In genomic region chr4:36950021-36950751, GRCm38 (mm10) we compare ENCODE assay signal across 8 mouse cellular contexts. TPM values are rescaled to one million over a fixed set of nuclear protein-coding genes. Genes with fewer than 3 reads are reported as not detected.
DNase-seq lines count a peak whose midpoint lies in the region; ATAC-seq and TF ChIP-seq lines count a peak whose summit lies in the region.

No protein-coding gene starts in this region.

- H3K27ac ChIP-seq in thymus, adult 2 months (ENCODE audit: control insufficient read depth, insufficient read depth, low read length), result no peak overlapping the region
- no peak overlapping the region for H3K27ac ChIP-seq in liver, embryonic 14.5 days

- peak; percentile 86 for ATAC-seq in granulocyte monocyte progenitor cell, adult 5-6 weeks (replicated peaks; ENCODE audit: poor library complexity, severe bottlenecking)
- no peak for ATAC-seq in liver, embryonic 14.5 days (ENCODE audit: insufficient read depth)

- no peak for TF ChIP-seq POLR2A in thymus, adult 2 months (IDR thresholded peaks at IDR 0.05; ENCODE audit: control insufficient read depth, extremely low read depth, insufficient read depth, low read length, poor library complexity)

- no peak overlapping the region for H3K4me3 ChIP-seq in thymus, adult 2 months (ENCODE audit: control insufficient read depth, insufficient read depth, low read length)
- no peak overlapping the region for H3K4me3 ChIP-seq in liver, embryonic 14.5 days (ENCODE audit: insufficient read depth in 1 of 2, low read depth in 2 of 2, low read length in 2 of 2)

- no peak overlapping the region for H3K9ac ChIP-seq in liver, embryonic 14.5 days (replicated peaks)

- WGBS in thymus, adult 2 months, result 5% methylated on average over 43 of the region's 43 CpGs
- 2% methylated on average over 40 of the region's 43 CpGs for WGBS in liver, embryonic 14.5 days (ENCODE audit: insufficient replicate concordance)

- H3K4me2 ChIP-seq in liver, embryonic 14.5 days (ENCODE audit: low read depth), result peak overlapping the region; percentile 39

- no peaks in the 10 kb centered on the region for H3K27me3 ChIP-seq in thymus, adult 2 months (ENCODE audit: control insufficient read depth, insufficient read depth, low read length)
- peaks cover 40% of the 10 kb centered on the region for H3K27me3 ChIP-seq in liver, embryonic 14.5 days (ENCODE audit: control insufficient read depth, insufficient read depth, low read length)

- no peaks in the 10 kb centered on the region for H3K36me3 ChIP-seq in thymus, adult 2 months (ENCODE audit: control insufficient read depth, insufficient read depth, low read length)
- no peaks in the 10 kb centered on the region for H3K36me3 ChIP-seq in liver, embryonic 14.5 days (replicated peaks; ENCODE audit: control insufficient read depth, insufficient read depth, low read depth)

- H3K4me1 ChIP-seq in thymus, adult 2 months (replicated peaks; ENCODE audit: control insufficient read depth, insufficient read depth, low read length), result no peaks in the 10 kb centered on the region
- no peaks in the 10 kb centered on the region for H3K4me1 ChIP-seq in liver, embryonic 14.5 days (replicated peaks; ENCODE audit: control insufficient read depth in 2 of 2, insufficient read depth in 2 of 2, low read length in 1 of 2)

- no peak for TF ChIP-seq EP300 in liver, embryonic 14.5 days (IDR thresholded peaks at IDR 0.05; ENCODE audit: low read depth)

- no peaks in the 10 kb centered on the region for H3K9me3 ChIP-seq in liver, embryonic 14.5 days (ENCODE audit: control insufficient read depth, low read length)

- TF ChIP-seq CTCF in thymus, adult 2 months (IDR thresholded peaks at IDR 0.05; ENCODE audit: borderline replicate concordance, control insufficient read depth, extremely low read depth, insufficient read depth, low read length, poor library complexity), result no peak
- TF ChIP-seq CTCF in liver, embryonic 14.5 days (IDR thresholded peaks at IDR 0.05; ENCODE audit: low read depth), result peak; percentile 55

- DNase-seq in thymus, adult 2 months, result peak; percentile 5
- no peak for DNase-seq in thymus, adult 18-20 months
- peak; percentile 84 for DNase-seq in embryo, embryonic 10.5 days (ENCODE audit: low spot score)
- peak; percentile 75 to 77 for DNase-seq in kidney, postnatal 4 days
- no peak for DNase-seq in liver, embryonic 14.5 days (ENCODE audit: low read depth in 3 of 3, low spot score in 3 of 3)
- peak; percentile 37 for DNase-seq in retina, postnatal 7 days (ENCODE audit: low read depth, low spot score)
- DNase-seq in spleen, postnatal 36 days (ENCODE audit: low spot score in 2 of 2), result no peak

RNA-seq across cellular contexts. Expression of gene Lingo2, which starts 1.4 kb away (rescaled TPM):
- 0.11 and 0.50 TPM in 2 replicates for polyA plus RNA-seq in thymus, adult 2 months (2012; rRNA removed)
- not detected in 2 replicates for total RNA-seq in granulocyte monocyte progenitor cell, adult 5-6 weeks (2014; fragmentation: Nextera tagmentation)
- total RNA-seq in granulocyte monocyte progenitor cell, adult 5-6 weeks (2017), result not detected in 2 replicates
- polyA plus RNA-seq in liver, embryonic 14.5 days (2012; rRNA removed), result 0.01 TPM in 2 replicates
- polyA plus RNA-seq in liver, embryonic 14.5 days (2014; fragmentation: Nextera tagmentation; extraction: Ambion mirVana), result not detected in 2 replicates

Comparison
In these comparisons a context has a peak if more than half of its experiments do, and no peak if none do; other contexts are left out.
1. DNase-seq: peak in thymus, adult 2 months (single experiment), embryo, embryonic 10.5 days (single experiment), kidney, postnatal 4 days (2 of 2) and retina, postnatal 7 days (single experiment); none in thymus, adult 18-20 months (0 of 2), liver, embryonic 14.5 days (0 of 3) and spleen, postnatal 36 days (0 of 2).